In genomic region chr11:46435363-46435762, GRCm38 (mm10) we compare ENCODE assay signal across 20 mouse cellular contexts. TPM values are rescaled to one million over a fixed set of nuclear protein-coding genes. Genes with fewer than 3 reads are reported as not detected.
"Had no signal": no experiment of that assay in that cellular context is flagged by ENCODE, and none has a peak within 500 bp of the region (broad histone marks: within the 10 kb centered on the region; RNA-seq: fewer than 3 reads in every experiment).

No protein-coding gene starts in this region.

- DNase-seq: kidney, adult 8-10 months; kidney, postnatal 25 days; layer of hippocampus, adult 9-11 months; layer of hippocampus, postnatal 36 days; lung, postnatal 14 days; right cerebral cortex, postnatal 14 days; thymus, adult 2 months; thymus, postnatal 25 days had no signal

- H3K4me3 ChIP-seq: limb, embryonic 12.5 days; lung, embryonic 15.5 days; midbrain, embryonic 13.5 days; stomach, embryonic 15.5 days had no signal

- H3K9me3 ChIP-seq: limb, embryonic 12.5 days; lung, embryonic 15.5 days; midbrain, embryonic 13.5 days; stomach, embryonic 15.5 days had no signal

- H3K9ac ChIP-seq: limb, embryonic 12.5 days; lung, embryonic 15.5 days; midbrain, embryonic 13.5 days; stomach, embryonic 15.5 days had no signal

- H3K27me3 ChIP-seq: limb, embryonic 12.5 days; lung, embryonic 15.5 days; midbrain, embryonic 13.5 days; stomach, embryonic 15.5 days had no signal

- H3K4me2 ChIP-seq: lung, embryonic 15.5 days; midbrain, embryonic 13.5 days had no signal

- H3K27ac ChIP-seq: limb, embryonic 12.5 days; lung, embryonic 15.5 days; macrophage; midbrain, embryonic 13.5 days; stomach, embryonic 15.5 days had no signal

- ATAC-seq: midbrain, embryonic 13.5 days had no signal

RNA-seq across cellular contexts. Expression of gene Havcr2, which starts 19.4 kb away (rescaled TPM):
- polyA plus RNA-seq: limb, embryonic 12.5 days had no signal

RNA-seq across cellular contexts. Expression of gene Fam71b, which starts 39.0 kb away (rescaled TPM):
- total RNA-seq: layer of hippocampus, postnatal 36 days; left cerebral cortex, adult 8-10 months; left cerebral cortex, postnatal 36 days; liver, adult 2 months; midbrain, postnatal 0 days had no signal
- polyA plus RNA-seq: kidney, embryonic 16.5 days; limb, embryonic 12.5 days; liver, adult 2 months; macrophage; midbrain, embryonic 13.5 days; midbrain, postnatal 0 days; neural tube, embryonic 14.5 days; stomach, embryonic 15.5 days; urinary bladder, adult 2 months had no signal

RNA-seq across cellular contexts. Expression of gene Itk, which starts 46.0 kb away (rescaled TPM):
- polyA plus RNA-seq: limb, embryonic 12.5 days; midbrain, embryonic 13.5 days; neural tube, embryonic 14.5 days had no signal
